Mouse (Mus musculus) ES-Bruce4 (cell line): ENCODE results near the gene Ccdc141.

Experiments
- CTCF ChIP-seq: IDR thresholded peaks from one replicate; pipeline ENCODE4 v1.8.1; 2011; ENCODE audit warnings: low read depth, low read length
- EP300 ChIP-seq: IDR thresholded peaks from 2 replicates; pipeline ENCODE4 v1.6.1; 2011; ENCODE audit warnings: low read depth, low read length; ENCODE audit not compliant: insufficient read depth
- POLR2A ChIP-seq: IDR thresholded peaks from one replicate; pipeline ENCODE4 v1.8.1; 2011; ENCODE audit warnings: low read length; ENCODE audit not compliant: insufficient read depth

- TF ChIP-seq POLR2A (no peak), CTCF (no peak), EP300 (no peak)
These were observed 4.1 kb downstream of the Ccdc141 start for GRCm38 (mm10) chr2:77166366-77166765.
